Mouse (Mus musculus) stomach, postnatal 0 days (tissue): ENCODE measurements at regions not wholly inside any gene's neighbourhood (a gene's known extent, or its start where the extent isn't known, plus 50 kb on each side); places are given as distances from the start of the nearest gene placed in this dataset.

Experiments used
- ATAC-seq: fragments of 200-750 bp; cut with Nextera tagmentation; 2 replicates; pipeline ENCODE4 v1.8.0; 2017; ENCODE audit not compliant: low FRiP score, low TSS enrichment
- DNase-seq: peaks from one replicate; pipeline ENCODE4 v3.0.0-alpha.2; 2016; ENCODE audit warnings: low spot score
- H3K27ac ChIP-seq: fragments of 300-500 bp; sonication (generic); replicated peaks from 2 replicates; pipeline ENCODE4 v1.5.1; 2014; ENCODE audit warnings: mild to moderate bottlenecking, control low read depth
- H3K27me3 ChIP-seq: fragments of 300-500 bp; sonication (generic); 2 replicates; pipeline ENCODE4 v1.6.1; 2014; ENCODE audit warnings: low read length; ENCODE audit not compliant: control insufficient read depth, insufficient read depth
- H3K36me3 ChIP-seq: fragments of 300-500 bp; sonication (generic); 2 replicates; pipeline ENCODE4 v1.6.1; 2014; ENCODE audit warnings: low read length, mixed read lengths; ENCODE audit not compliant: control insufficient read depth, insufficient read depth
- H3K4me1 ChIP-seq: fragments of 300-500 bp; sonication (generic); replicated peaks from 2 replicates; pipeline ENCODE4 v1.6.1; 2014; ENCODE audit warnings: antibody characterized with exemption; ENCODE audit not compliant: control insufficient read depth, insufficient read depth
- H3K4me2 ChIP-seq: fragments of 300-500 bp; sonication (generic); replicated peaks from 2 replicates; pipeline ENCODE4 v1.6.1; 2014; ENCODE audit warnings: low read depth, mild to moderate bottlenecking, control low read depth, moderate library complexity
- H3K4me3 ChIP-seq: fragments of 300-500 bp; sonication (generic); 2 replicates; pipeline ENCODE4 v1.5.1; 2014; ENCODE audit warnings: low read depth, low read length, control low read depth
- H3K9ac ChIP-seq: fragments of 300-500 bp; sonication (generic); 2 replicates; pipeline ENCODE4 v1.6.1; 2014; ENCODE audit warnings: mild to moderate bottlenecking, low read length, control low read depth, mixed read lengths
- H3K9me3 ChIP-seq: fragments of 300-500 bp; sonication (generic); 2 replicates; pipeline ENCODE4 v1.6.1; 2016; ENCODE audit warnings: low read length; ENCODE audit not compliant: control insufficient read depth
- CTCF ChIP-seq: IDR thresholded peaks from 2 replicates; pipeline ENCODE4 v1.5.1; 2016; ENCODE audit warnings: antibody characterized with exemption, low read depth, mild to moderate bottlenecking, moderate library complexity
- EP300 ChIP-seq: optimal IDR thresholded peaks from 2 replicates; pipeline ENCODE3; 2016; ENCODE audit warnings: antibody characterized with exemption
- WGBS: fragments of 180-500 bp; shearing (Covaris S2); extraction: QIAGEN DNeasy Blood & Tissue Kit; methylation state at CpG from one replicate; pipeline ENCODE4 v1.1.7; 2014; 5-methylcytosine and 5-hydroxymethylcytosine counted together

DNA sequence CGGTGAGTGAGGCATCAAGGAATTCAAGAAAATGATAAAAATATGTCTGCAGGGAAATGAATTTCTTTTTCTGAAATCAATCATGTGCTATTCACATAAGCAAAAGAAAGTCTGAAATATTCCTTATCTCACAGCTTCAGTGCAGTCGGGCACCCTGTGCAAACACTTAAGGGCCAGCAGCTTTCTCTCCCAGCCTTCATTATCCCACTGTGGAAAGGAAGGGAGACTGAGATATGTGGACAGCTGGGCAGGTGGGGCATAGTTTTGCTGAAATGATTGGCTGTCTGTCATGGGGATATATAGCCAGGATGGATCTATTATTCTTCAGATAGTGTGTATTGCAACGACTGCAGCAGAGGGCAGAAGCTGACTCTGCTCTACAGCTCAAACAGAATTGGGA is 305.9 kb downstream of the Galc start:
- Histone ChIP-seq H3K9me3 (no peaks in the 10 kb centered on the region), H3K4me3 (no peak overlapping the region), H3K36me3 (no peaks in the 10 kb centered on the region), H3K9ac (no peak overlapping the region), H3K4me2 (no peak overlapping the region), H3K27ac (no peak overlapping the region), H3K4me1 (no peaks in the 10 kb centered on the region), H3K27me3 (no peaks in the 10 kb centered on the region)
- TF ChIP-seq EP300, result no peak
- no peak for TF ChIP-seq CTCF
- WGBS, result 50% methylated on average over 3 of the region's 3 CpGs
- no peak for ATAC-seq
- DNase-seq, result no peak

GRCm38 (mm10) chr12:97952204-97952603 is 307.1 kb downstream of the Galc start:
- WGBS, result 68% methylated on average over 8 of the region's 8 CpGs
- H3K27me3 ChIP-seq, result no peaks in the 10 kb centered on the region
- H3K4me1 ChIP-seq, result no peaks in the 10 kb centered on the region
- no peak overlapping the region for H3K4me3 ChIP-seq
- H3K4me2 ChIP-seq, result no peak overlapping the region
- no peak for TF ChIP-seq EP300
- no peak for TF ChIP-seq CTCF
- DNase-seq, result no peak
- H3K27ac ChIP-seq, result no peak overlapping the region
- no peaks in the 10 kb centered on the region for H3K9me3 ChIP-seq
- no peak for ATAC-seq
- H3K36me3 ChIP-seq, result no peaks in the 10 kb centered on the region
- H3K9ac ChIP-seq, result no peak overlapping the region

GRCm38 (mm10) chr12:97950072-97950471 is 309.2 kb downstream of the Galc start:
- 74% methylated on average over 3 of the region's 3 CpGs for WGBS
- H3K4me3 ChIP-seq, result no peak overlapping the region
- no peaks in the 10 kb centered on the region for H3K27me3 ChIP-seq
- TF ChIP-seq CTCF (no peak), EP300 (no peak)
- H3K27ac ChIP-seq, result no peak overlapping the region
- ATAC-seq, result no peak
- no peak for DNase-seq
- no peak overlapping the region for H3K9ac ChIP-seq
- no peak overlapping the region for H3K4me2 ChIP-seq
- H3K9me3 ChIP-seq, result no peaks in the 10 kb centered on the region
- H3K36me3 ChIP-seq, result no peaks in the 10 kb centered on the region
- H3K4me1 ChIP-seq, result no peaks in the 10 kb centered on the region

DNA sequence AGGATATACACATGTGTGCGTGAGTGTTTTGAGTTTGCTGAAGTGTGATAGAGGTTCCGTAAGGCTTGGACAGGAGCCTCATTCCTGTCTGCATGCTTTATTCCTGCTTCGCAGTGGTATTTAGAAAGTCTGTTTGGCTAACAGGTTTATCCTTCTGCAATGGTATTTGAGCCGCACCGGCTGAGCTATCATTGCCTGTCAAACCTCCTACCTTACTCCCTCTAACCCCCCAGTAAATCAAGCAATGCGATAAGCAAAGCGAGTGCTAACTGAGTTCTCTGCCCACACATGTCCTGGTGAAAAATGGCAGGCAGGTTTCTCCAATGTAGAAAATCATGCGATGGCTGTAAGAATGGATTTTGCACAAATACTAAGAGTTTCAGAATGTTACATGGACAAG is 311.8 kb downstream of the Galc start:
- 59% methylated on average over 8 of the region's 8 CpGs for WGBS
- Histone ChIP-seq H3K27me3 (no peaks in the 10 kb centered on the region), H3K9me3 (no peaks in the 10 kb centered on the region), H3K4me1 (no peaks in the 10 kb centered on the region), H3K36me3 (no peaks in the 10 kb centered on the region), H3K4me3 (no peak overlapping the region), H3K27ac (no peak overlapping the region), H3K9ac (no peak overlapping the region), H3K4me2 (no peak overlapping the region)
- ATAC-seq (no peak), DNase-seq (no peak)
- TF ChIP-seq EP300 (no peak), CTCF (no peak)

DNA sequence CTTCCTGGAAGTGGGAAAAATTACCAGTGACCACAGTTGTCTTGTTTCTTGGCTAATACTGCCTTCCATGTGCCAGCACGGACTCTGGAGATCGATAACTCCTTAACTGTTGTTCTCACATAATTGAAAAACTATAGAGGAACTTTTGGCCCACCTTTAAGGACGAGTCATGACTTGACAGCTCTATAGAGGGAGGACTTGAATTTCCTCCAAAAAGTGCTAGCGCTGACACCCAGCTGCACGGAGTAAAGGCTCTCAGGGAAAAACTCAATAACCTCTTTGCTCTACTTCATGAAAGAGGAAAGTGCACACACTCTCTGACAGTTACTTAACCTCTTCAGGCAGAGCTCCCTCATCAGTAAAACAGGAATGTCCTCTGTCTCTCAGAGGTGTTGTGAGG is 320.9 kb downstream of the Galc start:
- 50% methylated on average over 5 of the region's 5 CpGs for WGBS
- TF ChIP-seq EP300, result no peak
- H3K27me3 ChIP-seq, result no peaks in the 10 kb centered on the region
- H3K4me3 ChIP-seq, result no peak overlapping the region
- no peak overlapping the region for H3K27ac ChIP-seq
- no peak for ATAC-seq
- no peaks in the 10 kb centered on the region for H3K36me3 ChIP-seq
- no peaks in the 10 kb centered on the region for H3K9me3 ChIP-seq
- no peak for DNase-seq
- H3K4me2 ChIP-seq, result no peak overlapping the region
- no peak overlapping the region for H3K9ac ChIP-seq
- H3K4me1 ChIP-seq, result no peaks in the 10 kb centered on the region

GRCm38 (mm10) chr12:97929877-97930276 is 329.4 kb downstream of the Galc start:
- ATAC-seq (no peak), DNase-seq (no peak)
- H3K27me3 ChIP-seq, result no peaks in the 10 kb centered on the region
- H3K9me3 ChIP-seq, result no peaks in the 10 kb centered on the region
- no peak overlapping the region for H3K27ac ChIP-seq
- no peak overlapping the region for H3K4me2 ChIP-seq
- no peak for TF ChIP-seq EP300
- TF ChIP-seq CTCF, result no peak
- 59% methylated on average over 5 of the region's 5 CpGs for WGBS
- no peak overlapping the region for H3K4me3 ChIP-seq
- no peaks in the 10 kb centered on the region for H3K4me1 ChIP-seq
- H3K36me3 ChIP-seq, result no peaks in the 10 kb centered on the region
- H3K9ac ChIP-seq, result no peak overlapping the region
